Mouse (Mus musculus): Measurements from ENCODE around the gene Nfix.

DNA sequence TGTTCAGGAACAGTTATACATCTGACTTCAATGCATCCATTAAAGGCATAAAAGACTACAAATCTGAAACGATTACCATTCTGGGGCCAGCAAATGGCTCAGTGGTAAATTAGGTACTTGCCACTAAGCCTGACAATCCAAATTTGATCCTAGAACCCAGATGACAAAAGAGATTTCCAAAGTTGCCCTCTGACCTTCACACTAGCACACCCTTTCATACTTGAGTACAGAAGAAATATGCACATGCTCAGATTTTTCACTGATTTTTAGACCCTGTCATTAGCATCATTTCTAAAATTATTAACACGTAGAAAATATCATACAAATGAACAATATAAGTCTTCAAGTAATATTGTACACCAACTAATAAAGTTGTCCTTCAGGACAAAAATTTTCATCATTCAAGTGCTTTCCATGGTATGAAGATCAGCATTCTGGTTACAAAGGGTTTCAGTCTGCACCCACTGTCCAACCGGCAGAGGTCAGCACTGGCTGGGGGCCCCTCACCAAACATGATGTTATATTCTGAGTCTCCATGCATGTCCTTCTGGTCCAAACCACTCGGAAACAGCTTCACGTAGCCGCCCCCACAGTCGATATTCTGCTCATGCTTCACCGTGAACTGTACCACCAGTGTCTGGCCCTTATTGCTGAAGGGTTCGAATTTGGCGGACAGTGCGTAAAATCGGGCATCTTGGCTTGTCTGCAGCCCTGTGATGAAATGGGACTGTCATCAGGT, 45.4 kb upstream of the Nfix start:
- no peak for TF ChIP-seq CTCF (IDR thresholded peaks at IDR 0.05; ENCODE audit: insufficient read depth, low read depth, low read length)
- TF ChIP-seq POLR2A (IDR thresholded peaks at IDR 0.05; ENCODE audit: insufficient read depth, low read depth, low read length) = no peak

Data from olfactory bulb, adult 2 months (tissue).